Mouse (Mus musculus) midbrain, postnatal 0 days (tissue): Measurements from ENCODE around the gene Lyzl6. TPM values are rescaled to one million over a fixed set of nuclear protein-coding genes. Genes with fewer than 3 reads are reported as not detected.

Experiments
- ATAC-seq: fragments of 200-750 bp; cut with Nextera tagmentation; 2 replicates; pipeline ENCODE4 v1.8.0; 2017; ENCODE audit warnings: moderate number of reproducible peaks, mild to moderate bottlenecking, moderate TSS enrichment, moderate library complexity; ENCODE audit not compliant: low FRiP score
- DNase-seq: peaks from one replicate; pipeline ENCODE4 v3.0.0-alpha.2; 2015; ENCODE audit warnings: low spot score
- H3K27ac ChIP-seq: fragments of 300-500 bp; sonication (generic); 2 replicates; pipeline ENCODE4 v1.5.1; 2014; ENCODE audit warnings: low read depth, mild to moderate bottlenecking, low read length, mixed read lengths
- H3K27me3 ChIP-seq: fragments of 300-500 bp; sonication (generic); 2 replicates; pipeline ENCODE4 v1.6.1; 2014; ENCODE audit warnings: low read length, control low read depth, mixed read lengths; ENCODE audit not compliant: insufficient read depth
- H3K36me3 ChIP-seq: fragments of 300-500 bp; sonication (generic); 2 replicates; pipeline ENCODE4 v1.6.1; 2014; ENCODE audit warnings: low read length, control low read depth, mixed read lengths; ENCODE audit not compliant: insufficient read depth
- H3K4me1 ChIP-seq: fragments of 300-500 bp; sonication (generic); 2 replicates; pipeline ENCODE4 v1.6.1; 2014; ENCODE audit warnings: mild to moderate bottlenecking, control low read depth, antibody characterized with exemption, low read length, mixed read lengths; ENCODE audit not compliant: insufficient read depth
- H3K4me2 ChIP-seq: fragments of 300-500 bp; sonication (generic); 2 replicates; pipeline ENCODE4 v1.6.1; 2014; ENCODE audit warnings: low read depth, mild to moderate bottlenecking, low read length, mixed read lengths; ENCODE audit not compliant: poor library complexity, severe bottlenecking
- H3K4me3 ChIP-seq: fragments of 300-500 bp; sonication (generic); 2 replicates; pipeline ENCODE4 v1.5.1; 2014; ENCODE audit warnings: low read depth, mild to moderate bottlenecking, low read length, moderate library complexity
- H3K9ac ChIP-seq: fragments of 300-500 bp; sonication (generic); replicated peaks from 2 replicates; pipeline ENCODE4 v1.6.1; 2014; ENCODE audit warnings: mild to moderate bottlenecking, low read length, moderate library complexity, mixed read lengths; ENCODE audit not compliant: poor library complexity, severe bottlenecking
- H3K9me3 ChIP-seq: fragments of 300-500 bp; sonication (generic); 2 replicates; pipeline ENCODE4 v1.6.1; 2016; ENCODE audit warnings: low read length, control low read depth
- CTCF ChIP-seq: IDR thresholded peaks from 2 replicates; pipeline ENCODE4 v1.5.1; 2016; ENCODE audit warnings: antibody characterized with exemption, mild to moderate bottlenecking
- WGBS: fragments of 180-500 bp; shearing (Covaris S2); extraction: QIAGEN DNeasy Blood & Tissue Kit; methylation state at CpG from one replicate; pipeline ENCODE4 v1.1.7; 2014; 5-methylcytosine and 5-hydroxymethylcytosine counted together
- polyA plus RNA-seq: library from polyadenylated mRNA; unstranded; fragments of >200 nt; fragmentation: Nextera tagmentation; extraction: Ambion mirVana; gene quantifications from 2 replicates; pipeline ENCODE4 v1.2.1, GENCODE M21; 2015
- total RNA-seq: library from RNA; depleted of rRNA; stranded (reverse); fragments of >200 nt; gene quantifications from 2 replicates; pipeline ENCODE4 v1.2.3, GENCODE M21; 2014; rRNA removed

The Lyzl6 gene
- total and polyA plus RNA-seq, 2 experiments from 2014 or later: not detected

DNA sequence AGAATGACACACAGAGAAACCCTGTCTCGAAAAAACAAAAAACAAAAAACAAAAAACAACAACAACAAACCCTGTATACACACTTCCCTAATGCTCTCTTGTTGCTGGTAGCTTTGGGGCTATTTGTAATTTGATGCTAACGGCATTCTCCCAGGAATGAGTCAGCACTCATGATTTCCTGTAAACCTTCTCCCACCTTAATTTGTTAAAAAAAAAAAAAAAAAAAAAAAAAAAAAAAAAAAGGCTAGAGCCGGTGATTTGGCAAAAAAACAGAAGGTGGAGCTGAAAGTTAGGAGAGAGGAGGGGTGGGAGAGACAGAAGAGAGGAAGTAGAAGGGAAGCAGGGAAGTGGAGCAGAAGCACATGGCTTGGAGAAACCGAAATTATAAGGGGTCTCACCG is 32.1 kb downstream of the Lyzl6 start:
- H3K27ac ChIP-seq: no peak overlapping the region
- no peak overlapping the region for H3K4me3 ChIP-seq
- H3K9ac ChIP-seq: no peak overlapping the region
- ATAC-seq (no peak), DNase-seq (no peak)
- TF ChIP-seq CTCF: no peak
- H3K36me3 ChIP-seq: no peaks in the 10 kb centered on the region
- no peak overlapping the region for H3K4me2 ChIP-seq
- 69% methylated on average over 5 of the region's 5 CpGs for WGBS
- no peaks in the 10 kb centered on the region for H3K9me3 ChIP-seq
- H3K27me3 ChIP-seq: no peaks in the 10 kb centered on the region
- H3K4me1 ChIP-seq: no peaks in the 10 kb centered on the region

Other genes starting within 250 kb of the Lyzl6 start
- gene Plekhm1, start 226.2 kb downstream of the Lyzl6 start, total RNA-seq: 7.8 and 9.2 TPM in 2 replicates
- gene Plekhm1, start 226.2 kb downstream of the Lyzl6 start, polyA plus RNA-seq: 5.8 and 6.0 TPM in 2 replicates
- not detected in 2 replicates for gene Lrrc37a, start 134.3 kb downstream of the Lyzl6 start, total RNA-seq
- gene Lrrc37a, start 134.3 kb downstream of the Lyzl6 start, polyA plus RNA-seq: not detected in 2 replicates
- 0.16 TPM in 1 of 2 replicates, not detected in the other for gene Gm884, start 17.8 kb downstream of the Lyzl6 start, total RNA-seq
- gene Gm884, start 17.8 kb downstream of the Lyzl6 start, polyA plus RNA-seq: not detected in 2 replicates
- gene Rprml, start 10.7 kb upstream of the Lyzl6 start, total RNA-seq: 10.6 and 11.8 TPM in 2 replicates
- 4.1 and 5.5 TPM in 2 replicates for gene Rprml, start 10.7 kb upstream of the Lyzl6 start, polyA plus RNA-seq
- gene Gosr2, start 59.0 kb upstream of the Lyzl6 start, total RNA-seq: 78.4 and 104 TPM in 2 replicates
- 88.2 and 93.6 TPM in 2 replicates for gene Gosr2, start 59.0 kb upstream of the Lyzl6 start, polyA plus RNA-seq
- gene Wnt9b, start 110.9 kb upstream of the Lyzl6 start, total RNA-seq: 2.6 and 3.2 TPM in 2 replicates
- gene Wnt9b, start 110.9 kb upstream of the Lyzl6 start, polyA plus RNA-seq: 1.2 and 1.3 TPM in 2 replicates
- 12.5 and 13.2 TPM in 2 replicates for gene Wnt3, start 135.3 kb upstream of the Lyzl6 start, total RNA-seq
- 11.6 and 11.7 TPM in 2 replicates for gene Wnt3, start 135.3 kb upstream of the Lyzl6 start, polyA plus RNA-seq